Mouse (Mus musculus) cerebellum, adult 8-10 months (tissue): Measurements from ENCODE around the gene Dll1.

Source experiments
- DNase-seq: peaks from one replicate; pipeline ENCODE4 v3.0.0; 2022

Gene Dll1

DNA sequence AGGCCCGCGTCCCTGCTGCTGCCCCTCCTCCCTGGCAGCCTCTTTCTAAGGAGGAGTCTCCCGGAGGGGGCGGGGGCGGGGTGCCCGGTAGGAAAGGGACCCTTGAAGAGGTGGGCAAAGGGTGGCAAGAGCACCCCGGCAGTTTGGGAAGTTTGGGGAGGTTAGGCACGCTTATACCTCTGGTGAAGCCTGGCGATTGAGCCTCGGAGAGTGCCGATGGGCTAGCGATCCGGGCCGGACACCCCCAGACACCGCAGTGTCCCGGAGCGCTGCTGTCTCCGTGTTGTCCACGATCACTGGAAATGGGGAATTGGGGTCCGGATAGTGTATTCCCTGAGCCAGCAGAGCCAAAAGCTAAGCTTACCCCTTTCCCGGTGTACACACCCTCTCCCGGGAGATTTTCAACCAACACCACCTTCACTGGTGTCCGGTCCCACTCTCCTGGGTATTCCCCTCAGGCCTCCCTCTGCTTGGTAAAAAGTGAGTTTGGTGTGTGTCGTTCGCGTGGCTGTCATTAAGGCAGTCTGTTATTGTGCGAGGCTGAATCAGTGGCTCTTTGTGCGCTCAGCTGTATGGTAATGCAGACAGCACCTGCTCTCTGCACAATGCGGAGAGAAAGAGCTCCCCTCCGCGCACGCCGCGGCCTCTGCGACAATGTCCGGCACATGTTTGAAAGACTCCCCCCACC lies at the start of gene Dll1:
Gene Dll1, minus strand, starts transcription at position 379 of the 688 bp plus-strand sequence.
- DNase-seq = no peak

DNA sequence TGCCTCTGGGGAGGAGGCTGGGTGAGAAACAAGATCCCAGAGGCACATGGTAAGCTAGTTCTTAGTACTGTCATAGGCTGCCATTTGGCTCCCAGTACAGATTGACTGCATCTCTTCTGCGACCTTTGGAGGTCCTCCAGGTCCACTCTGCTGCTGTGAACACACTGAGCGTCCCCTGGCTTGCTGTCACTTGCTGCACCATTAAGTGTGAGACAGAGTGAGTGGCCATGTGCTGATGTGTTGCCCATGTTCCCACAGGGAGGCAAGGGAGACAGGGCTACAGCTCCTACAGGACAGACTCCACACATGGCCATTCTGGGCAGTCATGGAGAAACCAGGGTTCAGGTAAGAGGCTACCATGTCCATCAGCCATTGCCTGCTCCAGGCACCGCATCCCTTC lies 49.3 kb upstream of the Dll1 start:
- DNase-seq = no peak

DNA sequence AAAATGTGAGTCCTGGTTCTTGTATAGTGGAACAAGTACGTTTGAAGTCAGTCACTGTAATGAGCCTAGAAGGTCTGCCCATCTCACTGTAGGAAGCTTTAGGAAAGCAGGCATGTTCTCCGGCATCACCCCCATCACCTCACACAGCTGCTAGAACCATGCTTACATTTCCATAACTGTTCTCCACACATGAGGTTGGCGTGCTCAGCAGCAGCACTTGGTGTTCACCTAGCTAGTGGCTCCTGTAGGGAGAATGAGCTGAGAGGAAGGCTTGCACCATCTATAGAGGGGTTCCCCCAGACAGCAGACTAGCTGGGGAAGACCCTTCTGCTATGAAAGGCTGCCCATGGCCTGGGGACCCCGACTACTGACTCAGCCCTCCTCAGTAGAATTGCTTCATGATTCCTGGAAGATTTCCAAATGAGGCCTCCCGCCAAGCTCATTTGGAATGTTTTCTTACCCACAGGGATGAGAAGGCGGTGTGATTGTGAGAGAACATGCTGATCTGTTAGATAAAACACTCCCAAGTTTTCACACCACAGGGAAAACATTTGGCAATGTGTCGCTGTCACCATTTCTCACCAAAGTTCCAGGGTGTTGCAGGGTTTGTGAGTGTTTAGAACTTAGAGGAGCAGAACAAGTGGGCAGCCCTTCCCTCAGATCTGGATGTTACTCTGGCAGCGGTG lies 46.6 kb upstream of the Dll1 start:
- DNase-seq = no peak

DNA sequence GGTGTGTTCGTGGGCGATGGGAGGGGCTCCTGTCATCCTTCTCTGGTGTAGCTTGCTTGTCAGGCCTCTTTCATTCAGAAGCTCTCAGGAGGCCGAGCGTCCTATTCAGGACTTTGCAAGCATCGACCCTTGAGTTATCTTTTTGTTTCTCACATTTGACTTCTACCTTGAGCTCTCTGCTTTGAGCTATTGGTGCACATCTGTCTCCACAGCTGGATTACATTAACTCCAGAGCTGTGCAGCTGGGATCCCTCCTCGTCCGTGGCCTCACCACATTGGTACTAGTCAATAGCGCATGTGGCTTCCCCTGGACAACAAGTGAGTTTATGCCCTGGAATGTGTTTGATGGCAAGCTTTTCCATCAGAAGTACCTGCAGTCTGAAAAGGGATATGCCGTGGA lies 46.0 kb upstream of the Dll1 start:
- DNase-seq = no peak

DNA sequence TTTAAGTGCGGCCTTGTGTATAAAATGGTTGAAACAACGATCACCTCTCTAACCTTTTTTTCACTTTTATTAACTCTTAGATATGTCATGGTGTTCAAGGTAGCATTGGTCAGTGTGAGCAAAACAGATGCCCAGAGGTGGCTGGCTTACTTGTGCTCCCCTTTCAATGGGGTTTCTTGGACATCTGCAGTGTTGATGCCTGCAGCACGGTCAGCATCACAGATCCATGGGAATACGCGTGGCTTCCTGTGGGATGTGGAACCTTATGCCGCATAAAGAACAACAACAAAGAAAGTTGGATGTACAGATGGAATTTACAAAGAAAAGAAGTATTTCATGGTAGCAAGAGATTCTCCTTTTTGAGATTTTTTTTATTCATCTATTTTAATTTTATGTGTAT lies 44.8 kb upstream of the Dll1 start:
- no peak for DNase-seq

- DNase-seq = no peak
Observed at GRCm38 (mm10) chr17:15420021-15420603, 43.4 kb upstream of the Dll1 start.

GRCm38 (mm10) chr17:15419534-15419933 lies 42.9 kb upstream of the Dll1 start:
- no peak for DNase-seq

- no peak for DNase-seq
Observed at GRCm38 (mm10) chr17:15416596-15417215, 40.0 kb upstream of the Dll1 start.

DNA sequence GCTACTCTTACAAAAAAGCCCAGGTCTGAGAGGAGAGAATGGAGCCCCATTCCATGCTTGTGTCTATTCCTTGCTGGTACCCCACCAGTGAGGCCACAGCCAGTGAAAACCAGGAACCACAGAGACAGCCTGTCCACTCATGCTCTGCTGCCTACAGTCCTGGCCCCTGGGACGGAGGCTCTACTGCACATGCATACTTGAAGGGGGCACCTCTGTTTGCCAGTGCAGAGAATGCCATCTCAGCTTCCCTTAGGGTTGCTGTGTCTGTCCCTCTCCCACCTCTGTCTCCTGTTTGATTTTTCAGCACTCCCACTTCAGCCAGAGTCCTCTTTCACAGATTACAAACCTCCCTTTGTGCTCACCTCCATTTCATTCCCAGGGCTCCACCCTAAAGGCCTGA lies 34.2 kb upstream of the Dll1 start:
- no peak for DNase-seq

DNA sequence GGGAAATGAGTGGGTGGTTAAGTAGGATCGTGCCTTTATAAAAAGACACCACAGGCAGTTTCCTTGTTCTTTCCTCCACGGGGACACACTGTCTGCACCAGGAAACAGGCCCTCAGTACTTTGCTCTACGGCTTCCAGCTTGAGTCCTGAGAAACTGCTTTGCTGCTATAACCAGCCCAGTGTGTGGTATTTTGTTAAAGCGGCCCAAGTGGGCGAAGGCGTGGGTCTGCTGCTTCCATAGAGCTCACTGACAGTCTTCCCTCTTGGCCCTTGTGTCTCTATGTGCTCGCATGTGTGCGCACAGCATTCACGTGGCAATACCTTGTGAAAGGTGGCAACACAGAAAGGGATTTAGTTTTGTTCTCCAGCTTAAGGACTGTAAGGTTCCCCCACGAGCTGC lies 32.6 kb upstream of the Dll1 start:
- no peak for DNase-seq

DNA sequence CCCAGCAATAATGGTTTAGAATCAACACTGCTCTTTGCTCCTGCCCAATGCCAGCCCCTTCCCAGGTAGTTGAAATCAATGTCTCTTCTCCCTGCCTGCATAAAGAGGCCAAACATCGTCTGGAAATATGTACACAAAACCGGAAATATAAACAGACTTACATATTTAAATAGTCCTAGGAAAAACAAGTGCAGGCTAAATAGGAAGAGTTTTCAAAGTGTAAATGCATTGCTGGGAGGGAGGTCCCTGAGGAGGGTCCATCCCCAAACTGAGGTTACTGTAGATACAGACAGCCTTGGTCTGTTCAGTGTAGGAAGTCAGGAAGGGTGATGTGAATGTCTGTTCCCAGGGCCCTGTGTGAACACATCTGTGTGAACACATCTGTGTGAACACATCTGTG lies 29.9 kb upstream of the Dll1 start:
- no peak for DNase-seq

DNA sequence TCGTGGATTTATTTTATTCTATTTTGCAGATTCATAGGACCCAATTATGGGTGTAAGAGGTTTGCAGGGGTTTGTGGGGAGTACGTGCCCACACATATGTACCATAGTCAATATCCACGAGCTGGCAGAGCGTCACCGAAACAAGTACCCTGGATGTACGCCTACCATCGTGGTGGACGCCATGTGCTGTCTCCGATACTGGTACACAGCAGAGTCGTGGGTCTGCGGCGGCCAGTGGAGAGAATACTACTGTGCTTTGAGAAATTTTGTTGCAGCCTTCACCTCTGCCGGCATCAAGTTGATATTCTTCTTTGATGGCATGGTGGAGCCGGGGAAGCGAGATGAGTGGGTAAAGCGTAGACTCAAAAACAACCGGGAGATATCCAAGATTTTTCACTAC lies 25.0 kb upstream of the Dll1 start:
- no peak for DNase-seq

DNA sequence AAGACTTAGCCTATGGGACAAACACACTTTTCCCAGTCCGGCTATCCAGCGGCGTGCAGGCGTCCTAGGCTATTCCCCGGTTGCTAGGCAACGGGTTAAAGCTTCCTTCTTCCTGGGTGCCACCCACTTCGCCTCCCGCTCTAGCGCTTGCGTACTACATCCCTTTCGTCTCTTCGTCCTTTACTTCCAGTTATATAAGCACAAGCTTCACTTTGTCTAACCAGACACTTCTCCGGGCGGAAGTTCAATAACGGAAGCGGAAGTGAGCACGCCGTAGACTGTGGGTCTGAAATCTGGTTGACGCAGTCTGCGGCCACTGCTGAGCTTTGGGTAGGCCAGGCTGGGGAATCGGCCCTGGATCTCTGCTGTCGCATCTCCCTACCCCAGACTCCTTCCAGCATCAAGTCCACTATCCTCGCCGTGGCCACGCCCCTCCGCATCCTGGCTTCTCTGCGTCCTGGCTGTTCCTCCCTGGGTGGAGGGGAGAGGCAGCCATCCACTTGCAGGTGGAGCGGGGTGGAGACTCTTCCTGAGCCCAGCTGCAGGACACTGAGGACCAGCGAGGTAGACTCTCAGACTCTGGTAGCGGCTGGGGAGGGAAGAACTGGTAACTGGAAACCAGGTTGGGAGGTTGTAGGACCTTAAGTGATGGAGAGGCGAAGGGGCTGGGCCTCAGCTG lies 19.5 kb upstream of the Dll1 start, which contains the start of gene Fam120b:
Gene Fam120b, plus strand, starts transcription at position 206 of the 679 bp plus-strand sequence.
- DNase-seq = peak; percentile 76

- no peak for DNase-seq
Observed at GRCm38 (mm10) chr17:15389356-15389755, 12.7 kb upstream of the Dll1 start.

GRCm38 (mm10) chr17:15388892-15389291 lies 12.2 kb upstream of the Dll1 start:
- no peak for DNase-seq

DNA sequence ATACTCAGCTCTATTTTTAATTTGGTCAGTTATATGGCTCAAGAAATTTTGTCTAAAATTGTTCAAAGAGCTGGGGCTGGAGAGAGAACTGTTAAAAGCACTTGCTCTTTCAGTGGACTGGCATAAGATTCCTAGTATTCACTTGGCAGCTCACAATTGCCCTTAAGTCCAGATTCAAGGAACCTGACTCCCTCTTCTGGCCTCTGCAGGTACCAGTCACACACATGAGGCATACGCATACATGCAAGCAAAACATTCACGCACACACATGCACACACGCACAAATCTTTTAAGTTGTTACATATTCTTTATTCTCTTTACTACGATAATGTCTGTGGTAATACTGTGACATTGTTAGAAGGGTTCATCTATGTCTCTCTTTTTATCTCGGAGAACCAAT lies 6.7 kb upstream of the Dll1 start:
- no peak for DNase-seq

- no peak for DNase-seq
Observed at GRCm38 (mm10) chr17:15381869-15382660, 5.4 kb upstream of the Dll1 start.

DNA sequence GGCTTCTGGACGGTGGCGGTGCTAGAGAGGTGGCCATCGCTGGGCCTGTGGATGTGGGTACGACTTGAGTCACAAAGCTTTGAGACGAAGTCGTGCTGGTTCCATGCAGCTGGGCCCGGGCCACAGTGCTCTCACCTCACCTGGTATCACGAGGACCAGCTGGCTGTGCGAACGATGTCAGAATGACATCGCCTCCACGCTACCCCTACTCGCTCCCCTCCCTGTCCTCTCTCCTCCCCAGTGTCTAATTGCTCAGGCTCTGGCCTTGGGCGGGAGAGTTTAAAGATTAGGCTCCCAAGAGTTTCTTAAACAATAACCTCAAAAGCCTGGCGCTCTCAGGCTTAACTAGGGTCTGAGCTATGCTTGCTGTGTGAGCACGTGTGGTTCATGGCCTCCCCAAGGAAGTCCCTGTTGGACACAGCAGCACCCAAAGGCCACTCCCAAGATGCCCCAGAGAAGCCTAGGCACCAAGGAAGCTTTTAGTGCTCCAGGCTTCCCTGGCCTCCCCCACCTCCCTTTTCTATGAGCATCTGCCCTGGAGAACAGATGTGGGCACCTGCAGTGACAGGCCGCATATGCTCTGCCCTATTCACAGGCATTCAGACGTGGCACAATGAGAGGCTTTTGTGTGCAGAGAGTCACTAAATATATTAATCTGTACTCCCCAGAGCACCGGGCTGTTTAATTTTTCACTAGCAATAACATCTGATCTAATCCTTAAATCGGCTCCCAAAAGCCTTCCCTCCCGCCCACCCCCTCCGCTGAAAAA lies 4.6 kb upstream of the Dll1 start:
- DNase-seq = no peak

- no peak for DNase-seq
Observed at GRCm38 (mm10) chr17:15380641-15381051, 4.0 kb upstream of the Dll1 start.

GRCm38 (mm10) chr17:15379741-15380526 lies 3.3 kb upstream of the Dll1 start:
- DNase-seq = no peak
